Mouse (Mus musculus) cerebral cortex, adult 2 months (tissue): ENCODE data around the gene Lacc1.

ENCODE experiments used
- WGBS: fragments of 180-500 bp; shearing (Covaris S2); methylation state at CpG from one replicate; pipeline ENCODE4 v1.1.7; 2018; 5-methylcytosine and 5-hydroxymethylcytosine counted together

Lacc1 gene

GRCm38 (mm10) chr14:77036226-77037046 lies at the start of gene Lacc1, which contains the start of gene Ccdc122:
Lacc1 (minus strand) TSS chr14:77036904.
Ccdc122 (plus strand) TSS chr14:77036772.
- 1% methylated on average over 86 of the region's 86 CpGs for WGBS

GRCm38 (mm10) chr14:77081248-77081647 lies 44.5 kb upstream of the Lacc1 start:
- WGBS = 90% methylated on average over 5 of the region's 5 CpGs

GRCm38 (mm10) chr14:77069361-77069760 lies 32.7 kb upstream of the Lacc1 start:
- WGBS = 75% methylated on average over 1 of the region's 1 CpGs

GRCm38 (mm10) chr14:77037832-77038425 lies 1.2 kb upstream of the Lacc1 start:
- 43% methylated on average over 8 of the region's 8 CpGs for WGBS

GRCm38 (mm10) chr14:77037330-77037729 lies 626 bp upstream of the Lacc1 start:
- 56% methylated on average over 5 of the region's 5 CpGs for WGBS

- WGBS = 84% methylated on average over 8 of the region's 8 CpGs
These were observed 1.7 kb downstream of the Lacc1 start for GRCm38 (mm10) chr14:77034970-77035369.

- WGBS = 77% methylated on average over 7 of the region's 7 CpGs
These were observed 2.4 kb downstream of the Lacc1 start for GRCm38 (mm10) chr14:77034175-77034915.

GRCm38 (mm10) chr14:77033391-77033790 lies 3.3 kb downstream of the Lacc1 start:
- WGBS = 90% methylated on average over 3 of the region's 3 CpGs

- 83% methylated on average over 5 of the region's 5 CpGs for WGBS
These were observed 4.3 kb downstream of the Lacc1 start for GRCm38 (mm10) chr14:77032433-77032832.

- 91% methylated on average over 5 of the region's 5 CpGs for WGBS
These were observed 5.9 kb downstream of the Lacc1 start for GRCm38 (mm10) chr14:77030808-77031207.

GRCm38 (mm10) chr14:77029319-77030054 lies 7.2 kb downstream of the Lacc1 start:
- WGBS = 55% methylated on average over 5 of the region's 5 CpGs

- WGBS = 74% methylated on average over 3 of the region's 3 CpGs
These were observed 12.2 kb downstream of the Lacc1 start for GRCm38 (mm10) chr14:77024499-77024898.

GRCm38 (mm10) chr14:77017211-77017610 lies 19.5 kb downstream of the Lacc1 start:
- WGBS = 85% methylated on average over 6 of the region's 6 CpGs

- 80% methylated on average over 12 of the region's 12 CpGs for WGBS
These were observed 19.9 kb downstream of the Lacc1 start for GRCm38 (mm10) chr14:77016783-77017182.

- 7% methylated on average over 3 of the region's 3 CpGs for WGBS
These were observed 24.9 kb downstream of the Lacc1 start for GRCm38 (mm10) chr14:77011804-77012203.

GRCm38 (mm10) chr14:77008238-77008637 lies 28.5 kb downstream of the Lacc1 start:
- WGBS = 8% methylated on average over 3 of the region's 3 CpGs

- 78% methylated on average over 5 of the region's 5 CpGs for WGBS
These were observed 31.1 kb downstream of the Lacc1 start for GRCm38 (mm10) chr14:77005566-77005965.

GRCm38 (mm10) chr14:77004740-77005139 lies 32.0 kb downstream of the Lacc1 start:
- 48% methylated on average over 8 of the region's 8 CpGs for WGBS

GRCm38 (mm10) chr14:76990351-76990750 lies 46.4 kb downstream of the Lacc1 start:
- 82% methylated on average over 2 of the region's 2 CpGs for WGBS

- 48% methylated on average over 1 of the region's 1 CpGs for WGBS
These were observed 54.9 kb downstream of the Lacc1 start for GRCm38 (mm10) chr14:76981781-76982180.

- 81% methylated on average over 4 of the region's 4 CpGs for WGBS
These were observed 55.5 kb downstream of the Lacc1 start for GRCm38 (mm10) chr14:76981176-76981575.

GRCm38 (mm10) chr14:76979569-76979968 lies 57.1 kb downstream of the Lacc1 start:
- WGBS = 73% methylated on average over 9 of the region's 9 CpGs
